Mouse (Mus musculus): ENCODE results near the gene Plb1.

GRCm38 (mm10) chr5:32280066-32280465, 47.6 kb downstream of the Plb1 start:
- TF ChIP-seq EP300 (IDR thresholded peaks at IDR 0.05) = no peak
- no peak for TF ChIP-seq CTCF (IDR thresholded peaks at IDR 0.05)
